Mouse (Mus musculus) leukemia stem cell, adult 10-12 weeks (primary cell): ENCODE measurements around the gene Dock11. TPM values are rescaled to one million over a fixed set of nuclear protein-coding genes. Genes with fewer than 3 reads are reported as not detected.

ENCODE experiments used
- polyA plus RNA-seq: library from polyadenylated mRNA; stranded (reverse); fragments of >175 nt; gene quantifications from 2 replicates; pipeline ENCODE4 v1.2.3, GENCODE M21; 2012; ENCODE audit warnings: low replicate concordance

Dock11 gene
- polyA plus RNA-seq: 2.9 and 4.7 TPM in 2 replicates

GRCm38 (mm10) chrX:35888087-35888895 is at the start of gene Dock11:
TSS of gene Dock11 (plus strand) at chrX:35888832.

GRCm38 (mm10) chrX:36111622-36112421 is 223.2 kb downstream of the Dock11 start, which contains the start of gene Il13ra1:
TSS of gene Il13ra1 (plus strand) at chrX:36112110.

Other genes with a start within 250 kb of the Dock11 start
- gene Il13ra1, start 223.3 kb downstream of the Dock11 start, polyA plus RNA-seq: 0.21 and 0.34 TPM in 2 replicates